Mouse (Mus musculus): ENCODE data around the gene Ubald1.

- TF ChIP-seq CTCF (IDR thresholded peaks at IDR 0.05; ENCODE audit: control insufficient read depth, insufficient read depth, insufficient replicate concordance, low read depth, low read length), result peak; percentile 67; the same call in 1 of the 2 replicates
- no peak for TF ChIP-seq POLR2A (IDR thresholded peaks at IDR 0.05; ENCODE audit: control insufficient read depth, low read depth, low read length)
Observed at GRCm38 (mm10) chr16:4862863-4863483, 17.1 kb downstream of the Ubald1 start.
